Mouse (Mus musculus): ENCODE data around the gene Zpbp2. TPM values are rescaled to one million over a fixed set of nuclear protein-coding genes. Genes with fewer than 3 reads are reported as not detected.
"Not testable (repeated sequence)": the region's sequence is repeated elsewhere in the genome, so short reads cannot be mapped to it uniquely, and the experiment has no call there.

Zpbp2 gene
- total RNA-seq, 1 experiment = 0.22 TPM

- no peak overlapping the region for H3K4me3 ChIP-seq (ENCODE audit: insufficient read depth in 1 of 2, low read depth in 1 of 2, low read length in 2 of 2, poor library complexity in 1 of 2, severe bottlenecking in 1 of 2)
- no peak for TF ChIP-seq HCFC1 (IDR thresholded peaks at IDR 0.05; ENCODE audit: borderline replicate concordance, insufficient read depth, low read length)
- no peak for TF ChIP-seq CHD2 (IDR thresholded peaks at IDR 0.05; ENCODE audit: low read depth, low read length)
- no peak for TF ChIP-seq ZC3H11A (IDR thresholded peaks at IDR 0.05; ENCODE audit: borderline replicate concordance, low read depth, low read length)
- no peak for TF ChIP-seq ZNF384 (IDR thresholded peaks at IDR 0.05; ENCODE audit: low read depth, low read length)
- TF ChIP-seq MAFK (IDR thresholded peaks at IDR 0.05; ENCODE audit: insufficient read depth, low read depth, low read length) = no peak
- in situ Hi-C loops (cut with MboI; ENCODE audit: low sequenced_read_pairs in 2 of 2, unreplicated experiment in 2 of 2) = no loop called here
Observed at GRCm38 (mm10) chr11:98603953-98604352, 53.1 kb downstream of the Zpbp2 start.

GRCm38 (mm10) chr11:98604911-98605310, 54.0 kb downstream of the Zpbp2 start:
- H3K36me3 ChIP-seq (ENCODE audit: control insufficient read depth, insufficient read depth, low read length, poor library complexity, severe bottlenecking); DNase-seq (ENCODE audit: low read depth, low spot score); H3K27ac ChIP-seq (ENCODE audit: insufficient read depth, low read depth, low read length, poor library complexity, severe bottlenecking); in situ Hi-C loops (cut with MboI; ENCODE audit: low sequenced_read_pairs in 2 of 2, unreplicated experiment in 2 of 2); H3K4me1 ChIP-seq (ENCODE audit: control insufficient read depth in 2 of 2, insufficient read depth in 2 of 2, low read length in 2 of 2, poor library complexity in 1 of 2); H3K4me3 ChIP-seq (ENCODE audit: insufficient read depth in 1 of 2, low read depth in 1 of 2, low read length in 2 of 2, poor library complexity in 1 of 2, severe bottlenecking in 1 of 2); H3K9ac ChIP-seq (ENCODE audit: insufficient read depth, low read depth, low read length, poor library complexity, severe bottlenecking); H3K9me3 ChIP-seq (ENCODE audit: control insufficient read depth, insufficient read depth, low read depth, low read length): not testable (repeated sequence)

More at GRCm38 (mm10) chr11:98603953-98604352, 53.1 kb downstream of the Zpbp2 start:
- Histone ChIP-seq H3K9ac (ENCODE audit: insufficient read depth, low read depth, low read length, poor library complexity, severe bottlenecking) (no peak overlapping the region), H3K9me3 (ENCODE audit: control insufficient read depth, insufficient read depth, low read depth, low read length) (no peaks in the 10 kb centered on the region), H3K27ac (ENCODE audit: insufficient read depth, low read depth, low read length, poor library complexity, severe bottlenecking) (no peak overlapping the region), H3K4me1 (ENCODE audit: control insufficient read depth in 2 of 2, insufficient read depth in 2 of 2, low read length in 2 of 2, poor library complexity in 1 of 2) (peaks cover 0 to 3% of the 10 kb centered on the region in 2 experiments; a peak in 2 of 4 replicates), H3K36me3 (ENCODE audit: control insufficient read depth, insufficient read depth, low read length, poor library complexity, severe bottlenecking) (no peaks in the 10 kb centered on the region)
- DNase-seq (ENCODE audit: low read depth, low spot score) = no peak

- H3K27ac ChIP-seq (ENCODE audit: insufficient read depth, low read depth, low read length, poor library complexity, severe bottlenecking) = no peak overlapping the region
- H3K4me1 ChIP-seq (ENCODE audit: control insufficient read depth in 2 of 2, insufficient read depth in 2 of 2, low read length in 2 of 2, poor library complexity in 1 of 2) = peaks cover 0 to 1% of the 10 kb centered on the region in 2 experiments; a peak in 2 of 4 replicates
- H3K9ac ChIP-seq (ENCODE audit: insufficient read depth, low read depth, low read length, poor library complexity, severe bottlenecking) = no peak overlapping the region
- H3K4me3 ChIP-seq (ENCODE audit: insufficient read depth in 1 of 2, low read depth in 1 of 2, low read length in 2 of 2, poor library complexity in 1 of 2, severe bottlenecking in 1 of 2) = no peak overlapping the region
- in situ Hi-C loops (cut with MboI; ENCODE audit: low sequenced_read_pairs in 2 of 2, unreplicated experiment in 2 of 2) = no loop called here
- 0 out of 2 replicates have a peak, but pooled peaks cover 1% of the 10 kb centered on the region for H3K9me3 ChIP-seq (ENCODE audit: control insufficient read depth, insufficient read depth, low read depth, low read length)
- TF ChIP-seq ZNF384 (IDR thresholded peaks at IDR 0.05; ENCODE audit: low read depth, low read length) (no peak), ZC3H11A (IDR thresholded peaks at IDR 0.05; ENCODE audit: borderline replicate concordance, low read depth, low read length) (peak; percentile 50)
- no peaks in the 10 kb centered on the region for H3K36me3 ChIP-seq (ENCODE audit: control insufficient read depth, insufficient read depth, low read length, poor library complexity, severe bottlenecking)
- peak; percentile 40 for DNase-seq (ENCODE audit: low read depth, low spot score)
Observed at GRCm38 (mm10) chr11:98606763-98607162, 55.9 kb downstream of the Zpbp2 start.

Other genes with a start within 250 kb of the Zpbp2 start
- gene Neurod2, start 221.4 kb upstream of the Zpbp2 start, total RNA-seq (2012; rRNA removed) = not detected in 2 replicates
- 0.22 and 0.79 TPM in 2 replicates for gene Ppp1r1b, start 202.7 kb upstream of the Zpbp2 start, total RNA-seq (2012; rRNA removed)
- gene Stard3, start 192.7 kb upstream of the Zpbp2 start, total RNA-seq (2012; rRNA removed) = 40.2 and 59.8 TPM in 2 replicates
- gene Tcap, start 167.3 kb upstream of the Zpbp2 start, total RNA-seq (2012; rRNA removed) = 0.26 and 0.45 TPM in 2 replicates
- 0.36 TPM in 1 of 2 replicates, not detected in the other for gene Pnmt, start 164.6 kb upstream of the Zpbp2 start, total RNA-seq (2012; rRNA removed)
- gene Pgap3, start 150.6 kb upstream of the Zpbp2 start, total RNA-seq (2012; rRNA removed) = 7.4 and 10.2 TPM in 2 replicates
- gene Erbb2, start 138.6 kb upstream of the Zpbp2 start, total RNA-seq (2012; rRNA removed) = 13.2 and 24.4 TPM in 2 replicates
- gene Mien1, start 112.1 kb upstream of the Zpbp2 start, total RNA-seq (2012; rRNA removed) = 34.6 and 52.5 TPM in 2 replicates
- gene Grb7, start 104.7 kb upstream of the Zpbp2 start, total RNA-seq (2012; rRNA removed) = 12.1 and 18.9 TPM in 2 replicates
- gene Ikzf3, start 5.1 kb upstream of the Zpbp2 start, total RNA-seq (2012; rRNA removed) = 0.16 and 0.58 TPM in 2 replicates
- 45.4 and 55.3 TPM in 2 replicates for gene Ormdl3, start 36.3 kb downstream of the Zpbp2 start, total RNA-seq (2012; rRNA removed)
- not detected in 2 replicates for gene Lrrc3c, start 47.2 kb downstream of the Zpbp2 start, total RNA-seq (2012; rRNA removed)
- 2.2 and 2.9 TPM in 2 replicates for gene Gm12355, start 74.6 kb downstream of the Zpbp2 start, total RNA-seq (2012; rRNA removed)
- gene Gsdma3, start 75.3 kb downstream of the Zpbp2 start, total RNA-seq (2012; rRNA removed) = not detected in 2 replicates
- not detected in 2 replicates for gene Gsdma2, start 95.7 kb downstream of the Zpbp2 start, total RNA-seq (2012; rRNA removed)
- gene Gsdma, start 113.3 kb downstream of the Zpbp2 start, total RNA-seq (2012; rRNA removed) = 0.16 and 0.40 TPM in 2 replicates
- gene Psmd3, start 131.5 kb downstream of the Zpbp2 start, total RNA-seq (2012; rRNA removed) = 376 and 408 TPM in 2 replicates
- gene Csf3, start 150.2 kb downstream of the Zpbp2 start, total RNA-seq (2012; rRNA removed) = 0.18 TPM in 1 of 2 replicates, not detected in the other
- 53.5 and 75.7 TPM in 2 replicates for gene Med24, start 178.3 kb downstream of the Zpbp2 start, total RNA-seq (2012; rRNA removed)
- 7.7 and 9.0 TPM in 2 replicates for gene Thra, start 189.5 kb downstream of the Zpbp2 start, total RNA-seq (2012; rRNA removed)
- gene Nr1d1, start 224.2 kb downstream of the Zpbp2 start, total RNA-seq (2012; rRNA removed) = 2.9 and 3.3 TPM in 2 replicates
- gene Msl1, start 244.4 kb downstream of the Zpbp2 start, total RNA-seq (2012; rRNA removed) = 18.3 and 27.1 TPM in 2 replicates